ENCODE assay signal across 14 mouse cellular contexts in the genomic region with DNA sequence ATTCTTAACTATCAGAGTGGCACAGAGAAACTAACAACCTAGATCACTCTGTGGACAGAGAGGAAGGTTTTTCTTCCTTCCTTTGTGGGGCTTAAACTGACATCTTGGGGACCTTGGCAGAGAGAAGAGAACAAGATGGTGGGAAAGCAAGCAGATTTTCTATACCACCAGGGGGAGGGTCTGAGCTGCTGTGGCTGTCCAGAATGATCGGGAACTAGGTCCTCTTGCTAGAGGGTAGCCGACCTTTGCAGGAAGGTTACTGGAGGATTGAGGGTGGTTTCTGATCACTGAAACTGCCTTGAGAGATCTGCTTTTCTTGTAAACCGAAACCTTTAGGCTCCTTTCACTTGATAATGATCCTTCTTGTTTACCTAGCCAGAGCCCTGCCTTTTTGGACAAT. TPM values are rescaled to one million over a fixed set of nuclear protein-coding genes. Genes with fewer than 3 reads are reported as not detected.
DNase-seq lines count a peak whose midpoint lies in the region; TF ChIP-seq lines count a peak whose summit lies in the region.
"Had no signal": no experiment of that assay in that cellular context is flagged by ENCODE, and none has a peak within 500 bp of the region (broad histone marks: within the 10 kb centered on the region; RNA-seq: fewer than 3 reads in every experiment).

No protein-coding gene starts in this region.

- peak; percentile 37; the same call in 1 of the 2 replicates for TF ChIP-seq CTCF in lung, adult 2 months (IDR thresholded peaks at IDR 0.05; ENCODE audit: insufficient read depth, low read length)

- H3K4me1 ChIP-seq in lung, adult 2 months (ENCODE audit: control insufficient read depth, insufficient read depth, low read length), result no peaks in the 10 kb centered on the region

- no peak overlapping the region for H3K4me3 ChIP-seq in lung, adult 2 months (replicated peaks; ENCODE audit: extremely low read depth, low read depth, low read length)
- H3K4me3 ChIP-seq: limb, embryonic 13.5 days; midbrain, embryonic 13.5 days had no signal

- peak; percentile 44 for DNase-seq in embryo, embryonic 10.5 days (ENCODE audit: low spot score)
- no peak for DNase-seq in embryo, embryonic 11 days
- DNase-seq in lung, adult 2 months, result no peak
- DNase-seq in lung, postnatal 4 days, result no peak
- DNase-seq in MN1 (ENCODE audit: low spot score), result peak; percentile 58
- peak; percentile 42 for DNase-seq in retina, postnatal 1 day
- no peak for DNase-seq in cerebellum, adult 9-11 months
- no peak for DNase-seq in layer of hippocampus, postnatal 10 days (ENCODE audit: low spot score in 2 of 2)
- DNase-seq: cerebellum, adult 11 months; gastrocnemius, postnatal 14 days; heart, postnatal 4 days had no signal

- WGBS in lung, adult 2 months, result 15% methylated on average over 3 of the region's 3 CpGs

- TF ChIP-seq POLR2A in lung, adult 2 months (IDR thresholded peaks at IDR 0.05; ENCODE audit: borderline replicate concordance, extremely low read depth, low read depth, low read length), result no peak

RNA-seq across cellular contexts. Expression of a gene that starts 9.3 kb away (rescaled TPM):
- polyA plus RNA-seq in lung, adult 2 months (2012; rRNA removed), result 199 and 223 TPM in 2 replicates
- 10 to 100 TPM; 71.6 to 82.0 TPM for total RNA-seq in layer of hippocampus, postnatal 10 days (2021)

RNA-seq across cellular contexts. Expression of a gene that starts 33.7 kb away (rescaled TPM):
- polyA plus RNA-seq in lung, adult 2 months (2012; rRNA removed), result 201 and 261 TPM in 2 replicates
- total RNA-seq in layer of hippocampus, postnatal 10 days (2021), result 100 to 1,000 TPM; 129 to 156 TPM

RNA-seq across cellular contexts. Expression of a gene that starts 33.8 kb away (rescaled TPM):
- not detected in 2 replicates for polyA plus RNA-seq in lung, adult 2 months (2012; rRNA removed)
- 10 to 100 TPM; 17.9 to 34.8 TPM for total RNA-seq in layer of hippocampus, postnatal 10 days (2021)
- total RNA-seq: neutrophil, adult 5-6 weeks had no signal

RNA-seq across cellular contexts. Expression of a gene that starts 42.2 kb away (rescaled TPM):
- polyA plus RNA-seq in lung, adult 2 months (2012; rRNA removed), result 69.9 and 91.7 TPM in 2 replicates
- total RNA-seq in layer of hippocampus, postnatal 10 days (2021), result 1 to 10 TPM; 3.5 to 3.8 TPM

RNA-seq across cellular contexts. Expression of a gene that starts 49.9 kb away (rescaled TPM):
- 41.6 and 54.2 TPM in 2 replicates for polyA plus RNA-seq in lung, adult 2 months (2012; rRNA removed)
- 10 to 100 TPM; 46.6 to 54.3 TPM for total RNA-seq in layer of hippocampus, postnatal 10 days (2021)

Comparison
In these comparisons a context has a peak if more than half of its experiments do, and no peak if none do; other contexts are left out.
1. DNase-seq: peak in embryo, embryonic 10.5 days (single experiment), MN1 (single experiment) and retina, postnatal 1 day (single experiment); none in embryo, embryonic 11 days (single experiment), lung, adult 2 months (single experiment), lung, postnatal 4 days (0 of 2), cerebellum, adult 9-11 months (single experiment) and layer of hippocampus, postnatal 10 days (0 of 2).